Mouse (Mus musculus) natural killer cell, adult 2 months (primary cell): ENCODE measurements at regions not wholly inside any gene's neighbourhood (a gene's known extent, or its start where the extent isn't known, plus 50 kb on each side); places are given as distances from the start of the nearest gene placed in this dataset.
"Not testable (repeated sequence)": the region's sequence is repeated elsewhere in the genome, so short reads cannot be mapped to it uniquely, and the experiment has no call there.

ENCODE experiments used
- DNase-seq, 2 experiments: peaks; one replicate each; pipeline ENCODE4 v3.0.0; 2022; ENCODE audit warnings: low spot score in 2 of 2

DNA sequence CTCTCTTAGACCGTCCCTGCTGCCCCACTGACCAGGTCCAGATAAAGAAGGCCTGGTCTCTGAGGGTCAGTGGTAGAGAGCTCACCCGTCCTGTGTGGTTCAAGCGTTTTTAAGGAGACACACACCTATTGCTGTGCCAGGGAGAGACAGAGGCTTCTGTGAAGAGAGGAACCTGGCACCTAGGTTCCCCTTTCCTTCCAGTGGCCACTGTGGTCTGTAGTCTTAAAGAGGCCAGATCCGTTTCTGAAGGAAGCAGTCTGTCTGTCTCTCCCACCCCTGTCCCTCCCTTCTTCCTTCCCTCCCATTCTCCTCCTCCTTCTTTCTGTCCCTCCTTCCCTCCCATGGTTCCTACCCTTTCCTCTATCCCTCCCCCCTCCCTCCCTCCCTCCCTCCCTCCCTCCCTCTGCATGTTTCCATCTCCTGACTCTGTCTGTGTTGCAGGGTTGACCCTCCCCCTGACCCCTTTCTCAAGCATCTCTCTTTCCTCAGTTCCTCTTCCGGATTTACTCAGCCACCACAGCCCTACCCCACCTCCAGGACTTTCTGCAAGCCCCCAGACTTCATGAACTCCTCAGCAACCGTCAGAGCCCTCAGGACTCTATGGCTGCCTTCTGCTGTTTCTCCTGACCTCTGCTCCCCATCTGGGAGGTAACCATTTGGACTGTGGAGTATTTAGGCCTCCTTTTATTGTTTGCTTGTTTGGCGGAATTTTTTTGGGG is 100.1 kb upstream of the Ubl3 start:
- DNase-seq: no peak

DNA sequence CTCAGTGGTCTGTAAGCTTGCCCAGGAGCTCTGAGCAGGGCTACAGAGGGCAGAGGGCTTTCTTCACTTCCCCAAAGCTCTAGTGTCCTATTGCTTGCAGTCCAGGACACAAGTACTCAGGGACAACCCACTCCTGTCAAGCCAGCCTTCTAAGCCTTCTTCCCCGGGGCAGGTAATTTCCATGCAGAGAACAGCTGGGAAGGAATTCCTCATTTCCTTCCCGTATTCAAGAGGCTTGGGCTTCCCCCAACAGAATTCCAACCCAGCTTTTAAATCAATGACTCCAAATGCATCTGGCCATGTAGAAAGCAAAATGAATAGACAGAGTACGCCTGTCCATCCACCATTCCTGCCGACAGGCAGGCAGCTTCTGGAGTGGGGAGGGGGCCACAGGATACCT is 99.1 kb upstream of the Ubl3 start:
- DNase-seq: no peak

DNA sequence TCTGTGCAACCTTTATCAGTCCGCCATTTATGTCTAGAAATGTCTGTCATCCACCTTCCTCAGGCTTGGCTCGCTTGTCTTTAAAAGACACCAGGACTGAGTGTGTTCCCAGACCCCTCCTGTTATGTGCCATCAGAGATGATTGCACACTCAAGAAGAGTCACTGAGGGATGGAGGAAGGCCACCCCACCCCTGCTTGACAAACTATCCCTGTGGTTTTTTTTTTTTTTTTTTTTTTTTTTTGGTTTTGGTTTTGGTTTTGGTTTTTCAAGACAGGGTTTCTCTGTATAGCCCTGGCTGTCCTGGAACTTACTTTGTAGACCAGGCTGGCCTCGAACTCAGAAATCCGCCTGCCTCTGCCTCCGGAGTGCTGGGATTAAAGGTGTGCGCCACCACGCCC is 97.0 kb upstream of the Ubl3 start:
- not testable (repeated sequence) for DNase-seq

DNA sequence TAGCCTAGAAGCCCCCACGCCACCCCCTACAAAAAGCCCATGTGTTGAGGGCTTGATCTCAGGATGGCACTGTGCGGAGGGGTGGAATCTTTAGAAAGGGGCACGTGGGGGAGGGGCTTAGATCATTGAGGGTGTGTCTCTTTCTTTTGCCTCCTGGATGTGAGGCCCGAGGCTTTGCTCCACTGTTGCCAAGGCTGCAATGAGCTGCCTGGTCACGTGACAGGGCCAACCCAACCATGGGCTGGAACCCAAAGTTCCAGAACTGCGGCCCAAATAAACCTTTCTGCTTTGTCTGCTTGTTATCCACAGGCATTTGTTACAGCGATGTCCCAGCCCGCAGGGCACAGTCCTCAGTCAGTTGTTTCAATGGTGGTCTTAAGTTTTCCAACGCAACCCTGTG is 96.5 kb upstream of the Ubl3 start:
- DNase-seq: no peak

DNA sequence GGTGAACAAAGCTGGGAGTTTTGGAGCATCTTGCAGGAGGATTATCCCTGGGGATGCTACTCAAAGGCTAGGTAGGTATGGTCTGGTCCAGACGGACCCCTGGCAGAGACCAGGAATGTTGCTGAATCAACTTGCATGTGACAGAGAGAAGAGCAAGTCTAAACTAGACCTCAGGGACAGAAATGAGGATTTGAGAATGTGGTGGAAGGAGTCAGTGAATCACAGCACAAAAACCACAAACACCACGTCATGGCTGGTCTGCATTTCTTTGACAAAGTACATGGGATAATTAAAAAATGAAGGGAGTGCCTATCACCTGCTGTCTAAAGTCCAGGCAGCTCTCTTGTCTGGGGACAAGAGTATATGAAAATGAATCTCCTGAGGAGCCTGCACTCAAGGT is 95.1 kb upstream of the Ubl3 start:
- DNase-seq: no peak

DNA sequence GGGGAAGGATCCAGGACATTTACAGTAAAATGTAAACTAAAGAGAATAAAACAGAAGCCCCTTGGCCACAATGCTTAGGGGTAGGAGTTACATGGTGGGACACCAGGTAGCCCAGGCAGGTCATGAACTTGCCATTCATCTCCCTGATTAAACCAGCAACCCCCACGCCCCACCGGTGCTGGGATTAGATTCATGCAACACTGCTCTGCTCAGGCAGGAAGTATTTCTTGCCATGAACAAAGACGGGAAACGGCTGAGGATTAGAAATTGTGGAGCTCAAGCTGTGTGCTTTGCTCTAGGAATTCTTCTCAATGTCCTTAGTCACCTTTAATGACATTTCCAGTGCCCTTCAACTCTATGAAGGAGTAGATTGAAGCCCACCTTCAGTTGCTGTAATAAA is 93.2 kb upstream of the Ubl3 start:
- DNase-seq: no peak

DNA sequence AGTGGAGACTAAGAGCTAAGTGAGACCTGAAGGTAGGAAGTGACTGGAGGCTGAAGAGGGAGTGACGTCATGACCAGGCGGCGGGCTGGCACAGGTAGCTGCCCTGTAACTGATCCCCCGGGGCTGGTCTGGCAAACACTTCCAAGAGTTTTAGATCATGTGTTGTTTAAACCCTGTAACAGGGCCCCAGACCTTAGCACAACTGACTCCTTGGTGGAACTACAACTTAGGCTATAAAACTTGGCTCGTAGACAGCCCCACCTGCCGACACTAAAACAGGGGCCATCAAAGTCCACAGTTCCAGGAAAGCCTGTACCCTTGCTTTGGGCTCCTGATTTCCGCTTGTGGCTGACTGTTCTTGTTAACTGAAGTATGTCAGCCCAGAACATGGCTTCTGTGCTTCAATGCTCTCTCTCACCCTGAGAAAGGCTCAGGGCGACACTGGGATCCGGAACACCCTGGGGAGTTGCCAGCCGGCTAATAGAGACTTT is 92.6 kb upstream of the Ubl3 start:
- DNase-seq: no peak

DNA sequence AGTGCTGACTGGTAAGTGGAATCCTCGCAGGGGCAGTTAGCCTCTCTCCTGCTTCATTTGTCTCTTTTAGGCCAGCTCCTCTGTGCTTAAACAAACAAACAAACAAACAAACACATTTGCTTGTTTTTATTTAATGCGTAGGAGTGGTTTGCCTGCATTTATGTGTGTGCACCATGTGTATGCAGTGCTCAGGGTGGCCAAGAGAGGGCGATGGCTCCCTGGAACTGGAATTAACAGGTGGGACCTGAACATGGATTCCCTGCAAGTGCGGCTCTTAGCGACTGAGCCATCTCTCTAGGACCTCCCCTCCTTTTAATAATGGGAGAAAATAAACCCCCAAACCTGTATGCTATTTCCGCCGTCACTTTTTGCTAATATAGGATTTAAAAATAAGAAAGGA is 91.8 kb upstream of the Ubl3 start:
- no peak for DNase-seq

DNA sequence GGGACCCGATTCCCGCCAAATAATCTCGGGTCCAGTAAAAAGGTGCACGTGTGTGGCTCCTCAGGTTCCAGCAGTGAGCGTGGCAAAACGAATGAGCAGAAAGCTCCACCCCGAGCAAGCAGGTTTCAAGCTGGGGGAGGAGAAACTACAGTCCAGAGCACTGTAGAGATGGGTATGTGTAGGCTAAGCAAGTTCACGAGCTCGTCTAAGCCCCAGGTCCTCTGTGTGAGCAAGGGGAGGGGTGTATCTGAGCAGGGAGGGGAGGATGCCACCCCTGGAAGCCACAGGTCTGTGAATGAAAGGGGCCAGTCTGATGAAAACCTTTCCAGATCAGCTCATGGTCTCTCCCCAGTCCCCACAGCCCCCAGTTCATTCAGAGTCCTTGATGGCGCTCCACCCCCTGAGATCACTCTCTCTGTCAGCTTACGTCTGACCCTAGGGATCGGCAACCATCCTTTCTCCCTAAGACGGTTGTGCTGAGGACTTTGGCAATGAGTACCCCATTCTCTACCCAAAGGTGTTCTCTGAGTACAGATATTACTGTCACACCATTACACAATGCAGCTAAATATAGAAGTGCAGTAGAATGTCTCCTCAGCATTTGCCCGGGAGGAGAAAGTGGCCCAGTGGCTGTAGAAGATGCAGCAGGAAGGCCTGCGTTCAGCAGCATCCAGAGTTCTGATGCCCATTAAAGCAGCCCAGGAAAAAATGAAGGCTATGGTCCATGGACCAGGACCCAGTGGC is 89.2 kb upstream of the Ubl3 start:
- DNase-seq: no peak

DNA sequence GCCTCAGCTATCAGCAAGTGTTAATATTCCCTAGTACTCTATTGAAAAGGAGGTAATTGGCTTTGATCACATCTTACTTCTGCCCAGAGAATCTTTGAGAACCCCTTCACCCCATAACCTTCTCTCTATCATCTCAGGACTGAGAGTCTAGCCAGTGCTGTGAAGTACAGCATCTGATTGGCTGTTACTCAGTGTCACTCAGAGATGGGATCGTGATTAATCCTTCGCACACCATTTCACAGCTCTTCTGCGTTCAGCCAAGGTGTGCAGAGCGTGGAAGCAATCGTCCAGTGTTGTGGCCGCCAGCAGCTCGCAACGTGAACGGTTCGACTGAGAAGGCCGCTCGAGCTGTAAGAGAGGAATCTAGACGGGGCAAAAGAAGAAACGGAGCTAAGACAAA is 87.9 kb upstream of the Ubl3 start:
- DNase-seq: no peak

DNA sequence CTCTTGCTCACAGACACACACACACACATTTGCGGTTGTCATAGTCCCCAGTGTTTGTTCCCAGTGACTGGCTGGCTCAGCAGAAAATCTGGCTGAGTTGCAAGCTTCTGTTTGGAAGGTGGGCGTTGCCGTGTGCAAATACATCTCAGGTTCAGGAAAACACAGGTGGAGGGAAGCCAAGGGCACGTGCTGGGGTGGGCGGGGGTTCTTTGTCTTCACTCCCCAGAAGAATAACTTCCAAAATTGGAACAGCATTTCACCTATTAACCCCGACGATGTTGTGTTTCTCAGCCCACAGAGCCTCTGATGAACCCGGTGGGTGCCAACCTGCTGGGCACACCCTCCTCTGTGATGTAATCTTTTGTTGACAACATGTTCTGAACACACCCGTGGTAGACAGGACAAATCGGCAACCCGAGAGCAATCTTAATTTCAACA is 82.3 kb upstream of the Ubl3 start:
- DNase-seq: no peak

DNA sequence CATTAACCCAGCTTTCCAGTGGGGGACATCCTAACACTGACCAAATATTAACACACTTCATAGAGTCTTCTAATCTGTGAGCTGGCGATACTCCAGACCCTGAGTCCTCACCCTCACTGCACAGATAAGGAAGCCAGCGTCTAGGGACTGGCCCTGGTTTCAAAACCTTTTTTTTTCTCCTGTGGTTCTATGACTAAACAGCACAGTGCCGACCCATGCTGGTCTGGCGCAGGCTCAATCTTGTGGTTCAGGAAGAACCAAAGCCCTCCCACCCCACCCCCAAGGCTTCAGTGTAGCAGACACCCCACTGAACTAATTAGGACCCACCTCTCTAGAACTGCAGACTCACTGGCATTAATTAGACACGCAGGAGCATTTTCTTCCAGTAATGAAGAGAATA is 81.4 kb upstream of the Ubl3 start:
- peak in 1 of 2 experiments; percentile 21 for DNase-seq

DNA sequence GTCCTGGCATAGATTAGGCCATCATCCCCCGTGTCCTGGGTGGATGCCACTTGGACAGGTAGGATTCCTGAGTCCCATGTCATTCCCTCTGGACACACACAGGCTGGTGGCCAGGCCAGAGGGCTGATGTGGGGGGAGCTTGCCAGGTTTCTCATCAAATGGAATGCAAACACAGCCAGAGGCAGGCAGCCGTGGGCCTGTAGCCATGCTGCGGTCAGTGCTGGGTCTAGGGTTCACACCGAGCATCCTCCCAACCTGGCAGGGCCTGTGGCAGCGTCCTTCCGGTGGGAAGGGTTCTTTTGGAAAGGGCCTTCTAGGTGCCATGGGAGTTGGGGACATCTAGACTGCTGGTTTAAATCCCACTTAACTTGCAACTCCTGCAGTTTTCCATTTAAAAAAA is 80.7 kb upstream of the Ubl3 start:
- DNase-seq: no peak

DNA sequence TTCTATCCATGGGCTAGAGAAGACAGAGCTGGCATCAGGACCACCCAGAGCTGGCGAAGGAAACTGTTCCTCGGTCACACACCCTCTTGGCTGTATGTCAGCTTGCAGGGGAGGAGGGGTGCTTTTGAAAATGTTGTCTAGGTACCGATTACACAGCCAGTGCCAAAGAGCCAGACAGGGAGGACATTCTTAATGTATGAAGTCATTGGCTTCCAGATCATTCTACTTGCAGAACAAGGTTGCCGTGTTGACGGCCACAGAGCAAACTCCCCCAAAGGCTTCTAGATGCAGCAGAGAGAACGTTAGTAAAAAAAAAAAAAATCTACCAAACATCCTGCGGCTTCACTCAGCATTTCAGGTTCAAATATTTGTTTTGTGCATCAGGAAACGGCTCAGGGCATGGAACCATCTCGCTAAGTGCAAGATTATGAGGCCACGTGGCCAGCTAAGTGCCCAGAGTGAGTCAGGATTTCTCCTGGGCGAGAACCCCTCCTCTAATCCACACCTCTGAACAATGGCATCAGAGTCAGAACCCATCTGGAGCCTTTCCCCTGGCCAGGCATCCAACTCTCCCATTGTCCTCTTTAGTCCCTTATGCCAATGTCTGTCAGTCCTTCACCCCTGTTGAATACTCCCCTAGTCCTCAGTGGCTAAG is 80.1 kb upstream of the Ubl3 start:
- DNase-seq: no peak

DNA sequence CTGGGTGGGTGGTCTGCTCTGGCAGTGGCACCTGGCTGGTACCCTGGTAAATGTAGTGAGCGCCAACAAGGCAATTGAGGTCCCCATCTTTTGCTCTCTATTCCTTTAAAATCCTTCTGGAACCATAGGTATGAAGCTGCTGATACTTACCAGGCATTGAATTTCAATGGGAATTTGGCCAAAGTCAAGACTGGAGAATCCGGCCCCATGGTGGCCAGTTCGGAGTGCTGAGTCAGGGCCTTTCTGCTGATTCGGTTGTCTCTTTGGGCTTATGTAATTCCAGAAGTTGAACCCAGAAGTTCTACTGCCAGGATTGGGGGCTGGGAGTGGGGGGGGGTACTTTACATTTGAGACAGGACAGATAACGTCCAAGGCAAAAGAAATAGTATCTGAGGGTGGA is 79.0 kb upstream of the Ubl3 start:
- no peak for DNase-seq

DNA sequence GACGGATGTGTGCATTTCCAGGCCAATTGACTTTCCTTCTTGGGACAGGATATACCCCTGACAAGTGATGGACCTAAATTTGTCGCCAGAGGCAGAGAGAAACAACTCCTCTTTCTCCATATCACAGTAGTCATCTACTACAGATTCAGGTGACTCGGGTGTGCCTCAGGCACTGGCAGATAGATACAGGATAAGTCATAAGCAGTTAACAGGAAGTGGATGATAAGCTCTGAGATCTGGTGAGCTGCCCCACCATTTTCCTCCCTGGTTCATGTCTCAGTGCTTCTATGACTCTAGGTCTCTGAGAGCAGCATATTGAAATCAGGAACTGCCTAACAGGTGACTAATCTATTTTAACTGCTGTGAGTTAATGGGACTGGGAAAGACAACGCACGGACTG is 73.4 kb upstream of the Ubl3 start:
- DNase-seq: no peak

DNA sequence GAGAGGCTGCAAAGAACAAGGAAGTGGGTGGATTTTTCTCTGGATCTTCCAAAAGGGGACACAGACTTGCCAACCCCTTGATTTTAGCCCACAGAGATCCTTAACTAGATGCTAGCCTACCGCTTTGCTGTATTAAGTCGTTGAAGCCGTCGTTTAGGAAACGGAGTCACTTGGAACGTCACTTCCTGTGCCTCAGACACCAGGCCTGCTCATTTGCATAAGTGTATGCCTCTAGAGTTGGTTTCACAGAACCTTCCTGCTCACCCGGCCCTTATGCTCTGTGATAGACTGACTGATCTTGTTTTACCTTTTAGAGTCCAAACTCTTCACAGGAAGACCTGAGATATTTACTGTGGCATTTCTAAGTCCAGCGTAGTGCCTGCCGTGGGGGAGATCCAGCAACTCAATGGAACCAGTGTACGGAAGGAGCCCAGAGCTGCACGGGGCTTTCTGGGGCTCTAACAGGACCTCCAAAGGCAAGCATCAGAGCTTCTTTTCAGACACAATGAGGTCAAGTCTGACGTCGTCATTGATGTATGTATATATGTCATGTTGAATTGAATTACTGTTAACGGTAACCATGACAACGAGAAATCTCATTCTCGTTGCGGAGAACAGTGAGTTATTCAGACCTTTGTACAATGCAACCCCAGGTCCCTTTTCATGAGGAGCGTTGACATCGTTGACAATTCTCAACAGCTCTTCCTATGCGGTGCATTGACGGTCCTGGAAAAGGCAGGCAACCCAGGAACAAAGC is 72.2 kb upstream of the Ubl3 start:
- DNase-seq: peak in 1 of 2 experiments; percentile 18

DNA sequence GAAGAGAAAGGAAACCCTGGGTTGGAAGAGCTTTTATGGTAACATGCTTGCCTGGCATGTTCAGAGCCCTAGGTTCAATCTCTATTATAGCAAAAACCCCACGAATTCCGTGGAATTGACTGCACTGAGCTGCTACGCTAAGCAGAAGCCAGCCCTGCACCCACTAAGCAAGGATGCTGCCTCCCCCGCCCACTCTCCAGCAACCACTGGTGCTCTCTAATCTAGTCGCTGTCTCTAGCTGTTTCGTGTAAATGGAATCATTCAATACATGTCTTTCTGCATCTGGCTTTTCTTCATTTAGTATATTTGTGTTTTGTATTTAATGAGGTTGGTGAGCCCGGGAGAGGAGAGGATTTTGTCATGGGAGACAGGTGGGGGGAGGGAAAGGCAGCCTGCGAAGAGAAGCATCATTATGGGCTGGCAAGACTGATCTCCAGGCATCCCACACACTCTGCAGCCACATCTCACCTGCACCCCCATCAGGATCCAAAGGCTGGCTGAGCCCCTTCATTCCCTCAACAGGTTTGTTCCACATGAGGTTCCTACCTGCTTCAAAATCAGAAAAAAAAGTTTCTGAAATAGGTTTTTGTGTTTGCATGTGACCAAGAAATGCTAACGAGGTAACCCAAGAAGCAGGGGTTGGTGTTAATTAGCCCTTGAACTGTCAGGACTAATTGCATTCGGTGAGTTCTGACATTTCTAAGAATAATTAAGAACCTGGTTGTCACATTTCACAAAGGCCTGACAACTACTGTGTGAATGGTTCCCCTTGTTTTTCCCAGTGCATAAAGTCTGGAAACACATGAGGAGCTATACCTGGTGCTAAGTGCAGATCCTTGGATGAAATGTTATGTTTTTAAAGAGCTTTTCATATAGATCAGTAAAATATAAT is 68.6 kb upstream of the Ubl3 start:
- no peak for DNase-seq

DNA sequence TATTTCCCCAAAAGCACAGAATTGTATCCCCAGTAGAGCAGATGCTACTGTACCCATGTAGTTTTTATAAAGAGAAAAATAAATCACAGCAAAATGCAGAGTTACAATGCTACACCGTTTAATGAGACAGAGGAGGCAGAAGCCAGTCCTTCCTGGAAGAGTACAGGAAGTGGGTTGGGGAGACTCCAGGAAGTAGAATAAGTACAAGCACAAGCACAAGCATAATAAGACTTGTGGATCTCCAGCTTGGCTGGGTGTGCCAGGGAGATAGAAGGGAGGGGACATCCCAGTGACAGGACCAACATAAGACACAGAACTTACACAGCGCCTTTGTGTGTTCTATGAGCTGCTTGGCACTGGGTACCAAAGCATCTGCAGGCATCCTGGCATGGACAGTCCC is 67.3 kb upstream of the Ubl3 start:
- DNase-seq: no peak

DNA sequence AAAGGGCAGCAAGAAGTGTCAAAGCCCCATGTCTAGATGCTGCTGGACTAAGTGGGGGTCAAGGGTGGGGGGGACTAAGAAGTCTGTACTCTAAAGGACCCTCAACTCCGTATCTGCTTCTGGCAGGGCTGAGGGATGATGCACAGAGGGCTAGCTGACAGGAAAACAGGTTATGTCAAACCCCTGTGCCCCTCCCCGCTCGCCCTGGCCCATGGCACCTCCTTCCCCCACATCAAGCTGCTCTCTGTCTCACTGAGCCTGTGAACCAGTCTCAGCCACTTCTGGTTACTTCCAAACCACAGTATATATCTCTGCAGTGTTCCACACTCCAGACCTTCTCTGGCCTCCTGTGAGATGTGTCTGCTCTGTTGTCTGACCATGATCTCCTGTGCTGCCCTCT is 63.8 kb upstream of the Ubl3 start:
- no peak for DNase-seq

DNA sequence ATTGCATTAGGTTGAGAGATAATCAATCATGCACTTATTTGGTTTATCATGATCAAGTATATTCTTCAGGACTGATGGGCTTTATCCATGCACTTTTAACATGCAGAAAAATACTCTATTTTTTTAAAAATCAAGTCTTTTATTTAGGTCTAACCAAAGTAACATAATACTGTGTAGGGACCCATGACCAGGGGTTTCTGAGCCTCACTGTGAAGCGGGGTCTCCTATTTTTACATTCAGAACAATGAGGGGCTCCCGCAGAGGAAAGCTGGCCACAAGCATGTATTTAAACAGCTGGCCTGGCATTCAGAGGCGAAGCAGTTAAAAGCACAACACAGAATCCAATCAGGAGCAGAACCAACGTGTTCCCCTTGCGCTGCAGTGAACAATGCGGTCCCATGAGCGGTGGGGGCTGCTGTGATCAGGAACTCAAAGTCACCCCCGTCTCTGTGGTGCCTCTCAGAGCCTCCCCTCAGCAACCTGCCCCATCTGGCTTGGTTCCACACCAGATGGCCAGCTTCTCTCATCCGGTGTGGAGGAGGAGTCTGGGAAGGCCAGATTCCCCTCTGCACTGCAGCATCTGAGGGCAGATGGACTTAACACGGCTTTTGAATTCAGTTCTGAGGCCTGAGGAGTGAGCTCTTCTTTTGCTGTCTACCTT is 63.2 kb upstream of the Ubl3 start:
- DNase-seq: no peak
